Mouse (Mus musculus): Measurements from ENCODE around the gene Klhl35.
"Not testable (repeated sequence)": the region's sequence is repeated elsewhere in the genome, so short reads cannot be mapped to it uniquely, and the experiment has no call there.

The Klhl35 gene

DNA sequence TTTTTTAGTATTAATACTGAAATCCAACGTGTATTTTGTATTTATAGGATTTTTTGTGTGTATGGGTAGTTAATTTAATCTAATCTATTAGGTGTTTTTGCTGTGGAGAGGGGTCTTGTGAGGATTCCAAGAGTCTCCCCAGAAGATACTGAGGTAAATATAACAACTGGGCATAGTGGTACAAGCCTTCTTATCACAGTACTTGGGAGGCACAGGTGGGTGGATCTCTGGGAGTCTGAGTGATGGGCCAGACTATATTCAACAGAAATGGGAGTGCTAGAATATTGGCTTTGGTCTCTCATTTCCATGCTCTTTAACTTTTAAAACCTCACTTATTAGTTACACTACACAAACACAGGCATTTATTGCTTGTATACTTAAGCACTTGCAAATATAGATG, 35.3 kb downstream of the Klhl35 start:
- no peak for DNase-seq

DNA sequence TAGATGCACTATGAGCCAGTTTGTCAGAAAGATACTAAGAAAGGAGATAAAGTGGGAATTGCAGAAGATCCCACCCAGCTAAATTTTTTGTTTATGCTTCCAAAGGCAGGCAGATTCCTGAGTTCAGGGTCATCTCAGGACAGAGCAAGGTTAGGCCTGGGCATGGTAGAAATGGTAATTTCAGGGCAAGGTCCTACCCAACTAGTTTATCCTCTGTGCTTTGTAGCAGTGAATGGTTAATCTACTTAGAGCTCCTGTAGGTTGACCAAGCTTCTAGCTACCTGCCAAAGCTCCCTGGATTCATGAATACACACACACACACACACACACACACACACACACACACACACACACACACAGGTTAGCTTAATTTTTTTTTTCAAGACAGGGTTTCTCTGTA, 38.8 kb downstream of the Klhl35 start:
- DNase-seq: no peak

DNA sequence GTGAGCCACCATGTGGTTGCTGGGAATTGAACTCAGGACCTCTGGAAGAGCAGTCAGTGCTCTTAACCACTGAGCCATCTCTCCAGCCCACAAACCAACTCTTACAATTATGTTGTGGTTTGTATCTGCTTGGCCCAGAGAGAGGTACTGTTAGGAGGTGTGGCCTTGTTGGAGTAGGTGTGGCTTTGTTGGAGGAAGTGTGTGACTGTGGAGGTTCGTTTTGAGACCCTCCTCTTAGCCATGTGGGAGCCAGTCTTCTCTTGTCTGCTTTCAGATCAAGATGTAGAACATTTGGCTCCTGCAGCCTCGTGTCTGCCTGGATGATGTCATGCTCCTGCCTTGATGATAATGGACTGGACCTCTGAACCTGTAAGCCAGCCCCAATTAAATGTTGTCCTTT, 42.4 kb downstream of the Klhl35 start:
- DNase-seq: not testable (repeated sequence)

DNA sequence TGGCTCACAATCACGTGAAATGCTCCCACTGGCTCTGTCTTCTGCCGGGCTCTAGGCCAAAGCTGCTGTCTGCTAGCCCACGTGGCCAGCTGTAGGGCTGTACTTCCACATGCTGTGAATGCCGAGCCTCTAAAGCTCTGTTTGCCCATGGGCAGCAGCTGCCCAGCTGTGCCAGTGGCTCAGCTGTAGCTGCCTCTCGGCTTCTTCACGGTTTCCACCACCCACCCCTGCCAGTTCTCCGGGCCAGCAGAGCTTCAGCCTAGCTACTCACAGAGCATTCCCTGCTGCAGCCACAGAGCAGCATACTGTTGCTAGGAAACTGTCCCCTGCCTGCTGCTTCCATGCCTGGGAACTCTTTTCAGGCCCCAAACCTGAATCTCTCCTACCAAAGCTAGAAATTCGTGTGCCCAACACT, 44.3 kb downstream of the Klhl35 start:
- DNase-seq: no peak

DNA sequence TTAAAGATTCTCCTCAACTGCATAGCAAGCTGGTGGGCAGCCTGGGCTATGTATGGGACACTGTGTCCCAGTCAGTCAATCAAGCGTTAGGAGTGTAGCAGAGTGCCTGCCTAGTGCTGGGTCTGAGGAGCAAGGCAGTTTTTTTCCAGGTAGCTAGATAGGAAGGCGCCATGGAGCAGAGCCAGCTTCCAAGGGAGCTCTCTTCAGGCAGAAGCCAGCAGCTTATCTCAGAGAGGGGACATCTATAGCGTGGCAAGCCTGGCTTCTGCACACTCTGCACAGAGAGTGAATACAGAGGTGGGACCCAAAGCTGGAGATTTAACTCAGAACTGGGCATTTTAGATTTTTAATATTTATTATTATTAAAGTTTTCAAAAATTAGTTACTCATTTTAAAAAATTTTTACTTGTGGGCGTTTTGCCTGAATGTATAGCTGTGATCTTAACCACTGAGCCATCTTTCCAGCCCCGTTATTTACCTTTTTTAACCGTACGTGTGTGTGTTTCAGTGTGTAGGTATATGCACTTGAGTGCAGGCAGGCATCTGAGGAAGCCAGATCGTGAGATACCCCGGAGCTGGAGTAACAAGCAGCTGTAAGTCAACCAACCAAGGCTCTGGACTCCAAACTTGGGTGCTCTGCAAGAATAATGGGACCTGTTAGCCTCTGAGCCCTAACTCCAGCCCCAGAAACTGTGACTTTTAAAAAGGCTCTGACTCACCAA, 50.4 kb downstream of the Klhl35 start:
- DNase-seq: no peak

DNA sequence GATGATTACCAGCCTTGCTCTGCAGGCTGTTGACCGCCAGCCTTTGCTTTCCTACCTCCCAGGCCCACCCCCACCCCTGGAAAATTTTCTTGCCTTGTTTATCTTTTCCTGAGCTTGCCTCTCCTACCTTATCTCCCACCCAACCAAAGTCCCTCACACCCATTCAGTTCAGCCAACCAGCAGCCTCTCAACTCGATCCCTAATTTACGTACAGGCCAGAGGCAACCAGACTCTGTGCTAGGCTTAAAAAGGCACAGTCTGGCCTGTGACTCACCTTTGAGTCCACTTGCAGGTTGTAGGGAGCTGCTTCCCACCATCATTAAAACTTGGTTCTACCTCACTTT, 51.0 kb downstream of the Klhl35 start:
- DNase-seq: no peak

DNA sequence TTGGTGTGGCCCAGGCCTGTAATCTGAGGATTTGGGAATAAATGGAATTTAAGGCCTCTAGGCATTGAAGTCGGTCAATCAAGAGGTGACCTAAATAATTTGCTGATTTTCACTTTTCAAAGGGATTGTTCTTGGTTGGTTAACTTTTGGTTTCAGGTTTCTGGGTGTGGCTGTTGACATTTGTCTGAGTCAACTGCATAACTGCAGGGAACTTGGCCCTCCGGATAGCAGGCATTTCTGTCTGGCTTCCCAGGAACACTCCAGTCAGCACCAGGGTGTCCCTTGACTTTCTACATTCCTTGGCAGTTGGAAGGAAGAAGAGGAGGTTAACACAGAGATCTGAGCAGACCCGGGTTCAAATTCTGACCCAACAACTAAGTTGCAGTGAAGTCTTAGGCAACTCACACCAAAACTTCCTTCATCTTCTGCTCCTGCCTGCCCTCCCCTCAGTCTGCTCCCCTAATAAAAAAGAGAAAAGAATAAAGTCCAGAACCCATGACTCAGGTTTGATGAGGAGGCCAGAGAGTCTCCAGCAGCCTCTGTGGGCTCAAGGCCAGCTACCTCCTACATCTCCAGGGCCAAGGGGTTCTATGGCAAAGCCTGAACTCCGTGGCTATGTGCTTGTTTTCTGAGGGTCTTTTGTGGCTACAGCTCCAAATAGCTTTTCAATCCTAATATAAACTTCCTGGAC, 53.3 kb downstream of the Klhl35 start:
- DNase-seq: no peak

DNA sequence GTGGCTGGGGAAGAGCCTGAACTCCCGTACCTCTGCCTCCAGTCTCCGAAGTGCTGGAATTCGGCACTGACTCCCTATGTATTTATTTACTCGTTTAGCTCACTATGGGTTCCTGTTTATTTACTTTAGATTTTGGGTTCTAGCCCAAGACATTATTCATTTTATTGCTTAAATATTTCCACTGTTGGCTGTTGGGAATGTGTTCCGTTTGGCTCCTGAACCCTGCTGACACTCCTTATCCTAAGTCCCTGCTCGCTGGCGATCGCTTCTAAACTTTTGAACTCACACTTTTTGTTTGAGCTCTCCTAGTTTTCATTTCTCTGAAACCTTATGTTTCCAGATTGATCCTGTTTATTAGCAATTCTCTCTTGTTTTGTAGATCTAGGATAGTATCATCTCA, 57.3 kb downstream of the Klhl35 start:
- no peak for DNase-seq
